Mouse (Mus musculus): ENCODE measurements around the gene Rab11a. TPM values are rescaled to one million over a fixed set of nuclear protein-coding genes. Genes with fewer than 3 reads are reported as not detected.
A peak's percentile ranks its signal among the peaks of the same experiment; 100 is the strongest.

Rab11a gene
- polyA plus RNA-seq (2015; fragmentation: Nextera tagmentation; extraction: Ambion mirVana), result 414 and 441 TPM in 2 replicates

DNA sequence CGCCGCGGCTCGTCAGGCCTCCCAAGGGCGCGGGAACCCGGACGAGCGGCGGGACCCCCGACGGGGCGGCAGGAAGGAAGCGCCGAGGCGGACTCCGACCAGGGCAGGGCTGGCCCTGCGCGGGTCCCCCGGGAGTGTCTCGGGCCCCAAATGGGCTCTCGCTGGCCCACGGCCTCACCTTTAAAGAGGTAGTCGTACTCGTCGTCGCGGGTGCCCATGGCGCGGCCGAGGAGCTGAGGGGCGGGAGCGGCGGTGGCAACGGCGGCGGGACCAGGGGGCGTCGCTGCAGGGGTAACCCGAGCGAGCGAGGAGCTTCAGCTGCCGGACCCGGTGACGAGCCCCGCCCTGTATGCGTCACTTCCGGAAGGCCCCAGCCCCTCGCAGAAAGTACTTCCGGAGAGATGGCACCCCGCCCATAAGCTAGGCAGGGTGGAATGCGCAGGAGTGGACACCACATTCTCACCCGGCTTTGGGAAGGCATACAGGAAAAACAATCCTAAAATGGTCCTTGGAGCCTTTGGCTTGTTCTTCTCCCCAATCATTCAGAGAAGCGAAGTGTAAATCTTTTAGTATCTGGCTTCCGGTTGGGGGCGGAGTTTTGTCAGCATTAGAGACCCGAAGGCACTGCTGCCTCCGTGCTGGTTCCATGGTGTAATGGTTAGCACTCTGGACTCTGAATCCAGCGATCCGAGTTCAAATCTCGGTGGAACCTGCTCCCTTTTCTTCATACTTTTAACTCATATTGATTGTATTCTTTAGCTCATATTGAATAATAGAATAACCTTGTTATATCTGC is at the start of gene Rab11a:
Rab11a (minus strand) TSS at position 353 of the 796 bp plus-strand sequence.
- 0 out of 2 replicates have a peak, but pooled peaks cover 2% of the 10 kb centered on the region for H3K4me1 ChIP-seq
- no peaks in the 10 kb centered on the region for H3K27me3 ChIP-seq (replicated peaks)
- no peaks in the 10 kb centered on the region for H3K36me3 ChIP-seq
- under 1% methylated on average over 57 of the region's 61 CpGs for WGBS
- H3K27ac ChIP-seq, result peak within 1 kb of the TSS; percentile 96
- H3K9ac ChIP-seq, result peak within 1 kb of the TSS; percentile 99
- H3K4me2 ChIP-seq, result peak within 1 kb of the TSS; percentile 70
- H3K9me3 ChIP-seq, result no peaks in the 10 kb centered on the region
- peak within 1 kb of the TSS; percentile 98 for H3K4me3 ChIP-seq (replicated peaks)
- peak; percentile 94 for ATAC-seq (ENCODE audit: insufficient read depth, low FRiP score, low read depth)

GRCm38 (mm10) chr9:64786216-64786905 is 48.8 kb upstream of the Rab11a start:
- no peaks in the 10 kb centered on the region for H3K4me1 ChIP-seq
- no peak overlapping the region for H3K4me3 ChIP-seq (replicated peaks)
- H3K9me3 ChIP-seq, result no peaks in the 10 kb centered on the region
- no peak overlapping the region for H3K27ac ChIP-seq
- WGBS, result 89% methylated on average over 9 of the region's 9 CpGs
- H3K36me3 ChIP-seq, result no peaks in the 10 kb centered on the region
- no peak for ATAC-seq (ENCODE audit: insufficient read depth, low FRiP score, low read depth)
- H3K9ac ChIP-seq, result no peak overlapping the region
- no peaks in the 10 kb centered on the region for H3K27me3 ChIP-seq (replicated peaks)
- no peak overlapping the region for H3K4me2 ChIP-seq

GRCm38 (mm10) chr9:64784841-64785240 is 47.3 kb upstream of the Rab11a start:
- Histone ChIP-seq H3K4me2 (no peak overlapping the region), H3K36me3 (no peaks in the 10 kb centered on the region), H3K27ac (no peak overlapping the region), H3K4me1 (no peaks in the 10 kb centered on the region), H3K9ac (no peak overlapping the region), H3K9me3 (no peaks in the 10 kb centered on the region), H3K4me3 (replicated peaks) (no peak overlapping the region), H3K27me3 (replicated peaks) (no peaks in the 10 kb centered on the region)
- WGBS, result 34% methylated on average over 4 of the region's 4 CpGs
- no peak for ATAC-seq (ENCODE audit: insufficient read depth, low FRiP score, low read depth)

GRCm38 (mm10) chr9:64783511-64783910 is 46.0 kb upstream of the Rab11a start:
- Histone ChIP-seq H3K4me3 (replicated peaks) (no peak overlapping the region), H3K27ac (no peak overlapping the region), H3K9ac (no peak overlapping the region), H3K4me2 (no peak overlapping the region), H3K9me3 (no peaks in the 10 kb centered on the region), H3K4me1 (no peaks in the 10 kb centered on the region), H3K36me3 (no peaks in the 10 kb centered on the region), H3K27me3 (replicated peaks) (no peaks in the 10 kb centered on the region)
- no peak for ATAC-seq (ENCODE audit: insufficient read depth, low FRiP score, low read depth)
- WGBS, result 85% methylated on average over 7 of the region's 7 CpGs

DNA sequence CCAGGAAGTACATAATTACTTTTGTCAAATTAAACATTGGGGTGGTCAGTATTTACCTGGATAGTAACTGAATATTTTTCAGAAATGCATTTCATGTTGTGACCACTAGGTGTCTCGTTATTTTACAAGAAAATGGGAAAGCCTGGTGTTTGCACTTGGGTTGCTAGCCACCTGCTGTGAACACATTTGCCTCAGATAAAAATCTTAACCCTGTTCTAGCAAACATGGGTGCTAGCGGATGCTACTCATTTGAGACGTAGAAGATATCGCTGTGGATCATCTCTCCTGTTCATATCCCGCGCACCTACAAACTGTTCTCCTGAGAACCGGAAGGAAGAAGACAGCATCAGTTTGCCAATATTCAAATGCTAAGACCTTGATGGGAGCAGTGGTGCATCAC is 42.1 kb upstream of the Rab11a start:
- H3K4me2 ChIP-seq, result no peak overlapping the region
- 0 out of 2 replicates have a peak, but pooled peaks cover 4% of the 10 kb centered on the region for H3K4me1 ChIP-seq
- no peak overlapping the region for H3K4me3 ChIP-seq (replicated peaks)
- H3K36me3 ChIP-seq, result no peaks in the 10 kb centered on the region
- no peak for ATAC-seq (ENCODE audit: insufficient read depth, low FRiP score, low read depth)
- no peak overlapping the region for H3K9ac ChIP-seq
- no peak overlapping the region for H3K27ac ChIP-seq
- no peaks in the 10 kb centered on the region for H3K27me3 ChIP-seq (replicated peaks)
- WGBS, result 43% methylated on average over 7 of the region's 7 CpGs
- no peaks in the 10 kb centered on the region for H3K9me3 ChIP-seq

DNA sequence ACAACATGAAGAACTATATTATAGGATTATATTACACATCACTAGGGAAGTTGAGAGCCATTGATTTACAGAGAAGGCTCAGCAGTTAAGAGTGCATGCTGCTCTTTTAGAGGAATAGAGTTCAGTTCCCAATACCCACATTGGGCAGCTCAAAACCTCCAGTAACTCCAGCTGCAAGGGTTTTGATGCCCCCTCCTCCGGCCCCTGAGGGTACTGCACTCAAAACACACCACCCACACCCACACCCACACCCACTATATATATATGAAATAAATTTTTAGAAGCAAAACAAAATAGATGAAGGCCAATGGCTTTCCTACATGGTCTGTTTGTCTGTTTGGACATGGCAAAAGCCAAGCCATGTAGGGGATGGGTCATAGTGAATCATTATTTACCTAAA is 40.6 kb upstream of the Rab11a start:
- no peak for ATAC-seq (ENCODE audit: insufficient read depth, low FRiP score, low read depth)
- Histone ChIP-seq H3K4me1 (0 out of 2 replicates have a peak, but pooled peaks cover 4% of the 10 kb centered on the region), H3K27me3 (replicated peaks) (no peaks in the 10 kb centered on the region), H3K9ac (no peak overlapping the region), H3K4me3 (replicated peaks) (no peak overlapping the region), H3K27ac (no peak overlapping the region), H3K9me3 (no peaks in the 10 kb centered on the region), H3K4me2 (no peak overlapping the region), H3K36me3 (no peaks in the 10 kb centered on the region)
- 79% methylated on average over 1 of the region's 1 CpGs for WGBS

GRCm38 (mm10) chr9:64777441-64777987 is 40.0 kb upstream of the Rab11a start:
- Histone ChIP-seq H3K9me3 (no peaks in the 10 kb centered on the region), H3K27me3 (replicated peaks) (no peaks in the 10 kb centered on the region), H3K36me3 (no peaks in the 10 kb centered on the region), H3K4me3 (replicated peaks) (no peak overlapping the region), H3K9ac (no peak overlapping the region), H3K27ac (no peak overlapping the region), H3K4me2 (no peak overlapping the region), H3K4me1 (0 out of 2 replicates have a peak, but pooled peaks cover 4% of the 10 kb centered on the region)
- ATAC-seq (ENCODE audit: insufficient read depth, low FRiP score, low read depth), result no peak
- WGBS, result 79% methylated on average over 4 of the region's 4 CpGs

- 70% methylated on average over 4 of the region's 4 CpGs for WGBS
Observed at GRCm38 (mm10) chr9:64775491-64775890, 37.9 kb upstream of the Rab11a start.

GRCm38 (mm10) chr9:64774883-64775282 is 37.3 kb upstream of the Rab11a start:
- H3K4me1 ChIP-seq, result 0 out of 2 replicates have a peak, but pooled peaks cover 4% of the 10 kb centered on the region
- H3K4me2 ChIP-seq, result no peak overlapping the region
- 63% methylated on average over 2 of the region's 2 CpGs for WGBS
- H3K27me3 ChIP-seq (replicated peaks), result no peaks in the 10 kb centered on the region
- no peak overlapping the region for H3K4me3 ChIP-seq (replicated peaks)
- peak; percentile 25; the same call in 1 of the 2 replicates for ATAC-seq (ENCODE audit: insufficient read depth, low FRiP score, low read depth)
- no peaks in the 10 kb centered on the region for H3K36me3 ChIP-seq
- H3K27ac ChIP-seq, result peak overlapping the region; percentile 64
- H3K9ac ChIP-seq, result no peak overlapping the region
- H3K9me3 ChIP-seq, result no peaks in the 10 kb centered on the region

More at GRCm38 (mm10) chr9:64775491-64775890, 37.9 kb upstream of the Rab11a start:
- H3K4me2 ChIP-seq, result no peak overlapping the region
- H3K27me3 ChIP-seq (replicated peaks), result no peaks in the 10 kb centered on the region
- H3K27ac ChIP-seq, result 0 out of 2 replicates have a peak overlapping the region, but pooled peaks have one; percentile 64
- no peak overlapping the region for H3K9ac ChIP-seq
- no peak for ATAC-seq (ENCODE audit: insufficient read depth, low FRiP score, low read depth)
- no peaks in the 10 kb centered on the region for H3K9me3 ChIP-seq
- no peak overlapping the region for H3K4me3 ChIP-seq (replicated peaks)
- no peaks in the 10 kb centered on the region for H3K36me3 ChIP-seq
- H3K4me1 ChIP-seq, result 0 out of 2 replicates have a peak, but pooled peaks cover 4% of the 10 kb centered on the region

GRCm38 (mm10) chr9:64774411-64774811 is 36.9 kb upstream of the Rab11a start:
- ATAC-seq (ENCODE audit: insufficient read depth, low FRiP score, low read depth), result peak; percentile 79
- WGBS, result 27% methylated on average over 5 of the region's 5 CpGs
- H3K36me3 ChIP-seq, result no peaks in the 10 kb centered on the region
- no peaks in the 10 kb centered on the region for H3K27me3 ChIP-seq (replicated peaks)
- H3K9ac ChIP-seq, result no peak overlapping the region
- no peaks in the 10 kb centered on the region for H3K9me3 ChIP-seq
- 0 out of 2 replicates have a peak, but pooled peaks cover 4% of the 10 kb centered on the region for H3K4me1 ChIP-seq
- H3K4me2 ChIP-seq, result no peak overlapping the region
- peak overlapping the region; percentile 64 for H3K27ac ChIP-seq
- H3K4me3 ChIP-seq (replicated peaks), result no peak overlapping the region

DNA sequence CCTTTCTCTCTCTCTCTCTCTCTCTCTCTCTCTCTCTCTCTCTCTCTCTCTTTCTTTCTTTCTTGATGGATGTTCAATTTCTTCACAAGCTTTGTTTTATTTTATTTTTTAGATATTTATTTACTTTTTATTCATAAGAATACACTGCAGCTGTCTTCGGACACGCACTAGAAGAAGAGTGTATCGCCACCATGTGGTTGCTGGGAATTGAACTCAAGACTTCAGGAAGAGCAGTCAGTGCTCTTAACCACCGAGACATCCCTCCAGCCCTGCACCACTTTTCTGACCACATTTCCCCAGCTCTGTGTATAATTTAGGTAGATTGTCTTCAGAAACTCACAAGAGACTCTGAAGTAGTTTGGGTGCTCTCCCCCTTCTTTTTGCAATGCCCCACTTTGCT is 36.4 kb upstream of the Rab11a start:
- 55% methylated on average over 4 of the region's 4 CpGs for whole genome bisulfite sequencing

More for the DNA sequence above, 36.4 kb upstream of the Rab11a start:
- Histone ChIP-seq H3K36me3 (no peaks in the 10 kb centered on the region), H3K9me3 (no peaks in the 10 kb centered on the region), H3K4me1 (0 out of 2 replicates have a peak, but pooled peaks cover 4% of the 10 kb centered on the region), H3K9ac (no peak overlapping the region), H3K27ac (peak overlapping the region; percentile 64), H3K4me3 (replicated peaks) (no peak overlapping the region), H3K27me3 (replicated peaks) (no peaks in the 10 kb centered on the region), H3K4me2 (no peak overlapping the region)
- no peak for ATAC-seq (ENCODE audit: insufficient read depth, low FRiP score, low read depth)
